Mouse (Mus musculus) ES-Bruce4 (cell line): Measurements from ENCODE around the gene Aqp9. TPM values are rescaled to one million over a fixed set of nuclear protein-coding genes. Genes with fewer than 3 reads are reported as not detected.
A peak's percentile ranks its signal among the peaks of the same experiment; 100 is the strongest.

Experiments used
- H3K27ac ChIP-seq: 2 replicates; pipeline ENCODE4 v1.5.1; 2012; ENCODE audit warnings: low read length, inconsistent platforms; ENCODE audit not compliant: insufficient read depth
- H3K27me3 ChIP-seq: 2 replicates; pipeline ENCODE4 v1.6.1; 2012; ENCODE audit warnings: mild to moderate bottlenecking, low read length, inconsistent platforms; ENCODE audit not compliant: control insufficient read depth, poor library complexity, insufficient read depth, severe bottlenecking
- H3K36me3 ChIP-seq: 2 replicates; pipeline ENCODE4 v1.6.1; 2012; ENCODE audit warnings: inconsistent platforms, mild to moderate bottlenecking, low read length, moderate library complexity; ENCODE audit not compliant: control insufficient read depth, poor library complexity, insufficient read depth, severe bottlenecking
- H3K4me1 ChIP-seq: one replicate; pipeline ENCODE4 v1.8.1; 2011; ENCODE audit warnings: low read length; ENCODE audit not compliant: control insufficient read depth, insufficient read depth
- H3K4me3 ChIP-seq: 2 replicates; pipeline ENCODE4 v1.5.1; 2011; ENCODE audit warnings: low read depth, mild to moderate bottlenecking, low read length
- H3K9ac ChIP-seq: 2 replicates; pipeline ENCODE4 v1.6.1; 2012; ENCODE audit warnings: low read depth, mild to moderate bottlenecking, inconsistent platforms; ENCODE audit not compliant: poor library complexity, severe bottlenecking
- H3K9me3 ChIP-seq: replicated peaks from 2 replicates; pipeline ENCODE4 v1.6.1; 2012; ENCODE audit warnings: mild to moderate bottlenecking, low read length, inconsistent platforms; ENCODE audit not compliant: control insufficient read depth, poor library complexity, insufficient read depth, severe bottlenecking
- CTCF ChIP-seq: IDR thresholded peaks from one replicate; pipeline ENCODE4 v1.8.1; 2011; ENCODE audit warnings: low read depth, low read length
- EP300 ChIP-seq: IDR thresholded peaks from 2 replicates; pipeline ENCODE4 v1.6.1; 2011; ENCODE audit warnings: low read depth, low read length; ENCODE audit not compliant: insufficient read depth
- POLR2A ChIP-seq: IDR thresholded peaks from one replicate; pipeline ENCODE4 v1.8.1; 2011; ENCODE audit warnings: low read length; ENCODE audit not compliant: insufficient read depth
- polyA plus RNA-seq: library from polyadenylated mRNA; stranded (reverse); fragments of >200 nt; gene quantifications from 2 replicates; pipeline ENCODE4 v1.2.4, GENCODE M21; 2011; ENCODE audit warnings: low read depth; ENCODE audit not compliant: missing spikeins, insufficient read depth, insufficient read length

Aqp9 gene
- polyA plus RNA-seq, 1 experiment: not detected

DNA sequence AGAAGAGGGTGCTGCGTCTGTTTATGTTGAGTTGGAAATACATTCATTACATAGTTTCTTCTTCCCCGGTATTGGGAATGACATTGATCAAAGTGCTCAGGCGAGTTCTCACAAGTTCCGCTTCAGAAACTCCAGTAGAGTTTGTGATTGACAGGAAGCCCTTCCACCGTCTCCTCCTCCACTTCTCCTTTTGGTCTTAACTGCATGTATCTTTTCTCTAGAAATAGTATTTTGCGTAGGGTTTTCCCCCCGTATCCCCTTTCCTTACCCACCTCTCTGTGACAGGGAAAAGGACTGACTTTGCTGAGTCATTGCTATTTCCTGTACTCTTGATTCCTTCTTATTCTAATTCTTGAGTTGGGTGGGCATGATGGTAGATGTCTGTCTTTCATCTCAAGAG is 18.9 kb upstream of the Aqp9 start:
- H3K9me3 ChIP-seq: no peaks in the 10 kb centered on the region
- no peaks in the 10 kb centered on the region for H3K27me3 ChIP-seq
- H3K4me1 ChIP-seq: no peaks in the 10 kb centered on the region
- TF ChIP-seq POLR2A (no peak), CTCF (no peak), EP300 (no peak)
- no peak overlapping the region for H3K27ac ChIP-seq
- no peak overlapping the region for H3K9ac ChIP-seq
- H3K4me3 ChIP-seq: no peak overlapping the region
- H3K36me3 ChIP-seq: no peaks in the 10 kb centered on the region

DNA sequence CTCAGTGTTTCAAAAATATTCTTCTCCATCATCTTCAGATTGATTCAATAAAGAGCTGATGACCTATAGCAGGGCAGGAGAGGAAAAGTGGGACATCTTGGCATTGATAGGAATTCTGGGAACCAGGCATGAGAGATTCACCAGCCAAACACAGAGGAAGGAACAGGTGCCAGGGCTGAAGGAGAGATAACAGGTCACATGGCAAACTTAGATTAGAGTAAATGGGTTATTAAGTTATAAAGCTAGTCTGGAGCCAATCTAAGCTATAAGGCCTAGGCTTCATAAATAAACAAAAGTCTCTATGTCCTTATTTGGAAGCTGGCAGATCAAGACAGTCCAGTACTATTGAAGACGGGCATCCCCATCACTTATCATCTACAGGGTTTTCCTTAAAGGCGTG is 17.3 kb upstream of the Aqp9 start:
- H3K9me3 ChIP-seq: no peaks in the 10 kb centered on the region
- no peaks in the 10 kb centered on the region for H3K4me1 ChIP-seq
- no peak overlapping the region for H3K27ac ChIP-seq
- TF ChIP-seq CTCF: no peak
- H3K36me3 ChIP-seq: no peaks in the 10 kb centered on the region
- H3K9ac ChIP-seq: no peak overlapping the region
- H3K27me3 ChIP-seq: no peaks in the 10 kb centered on the region
- no peak overlapping the region for H3K4me3 ChIP-seq

DNA sequence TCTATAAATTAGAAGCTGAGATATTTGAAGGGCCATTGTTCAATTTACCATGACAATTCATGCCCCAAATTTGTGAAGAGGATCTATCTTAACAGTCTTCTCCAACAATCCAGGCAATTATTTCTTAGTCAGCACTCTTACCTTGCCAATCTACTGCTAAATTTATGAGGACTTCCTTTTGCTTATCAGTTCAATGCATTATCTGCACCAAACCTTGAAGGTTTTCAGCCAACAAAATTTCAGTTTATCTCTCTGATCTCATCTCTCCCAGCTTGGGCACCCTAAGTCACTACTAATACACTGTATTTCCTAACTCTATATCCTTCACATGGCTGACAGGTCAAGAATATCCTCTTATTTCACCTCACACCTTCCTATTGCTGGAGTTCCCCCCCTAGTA is 16.8 kb upstream of the Aqp9 start:
- H3K4me3 ChIP-seq: no peak overlapping the region
- no peaks in the 10 kb centered on the region for H3K4me1 ChIP-seq
- H3K27ac ChIP-seq: no peak overlapping the region
- no peaks in the 10 kb centered on the region for H3K9me3 ChIP-seq
- H3K9ac ChIP-seq: no peak overlapping the region
- TF ChIP-seq CTCF: no peak
- TF ChIP-seq EP300: no peak
- no peak for TF ChIP-seq POLR2A
- H3K27me3 ChIP-seq: no peaks in the 10 kb centered on the region
- H3K36me3 ChIP-seq: no peaks in the 10 kb centered on the region

DNA sequence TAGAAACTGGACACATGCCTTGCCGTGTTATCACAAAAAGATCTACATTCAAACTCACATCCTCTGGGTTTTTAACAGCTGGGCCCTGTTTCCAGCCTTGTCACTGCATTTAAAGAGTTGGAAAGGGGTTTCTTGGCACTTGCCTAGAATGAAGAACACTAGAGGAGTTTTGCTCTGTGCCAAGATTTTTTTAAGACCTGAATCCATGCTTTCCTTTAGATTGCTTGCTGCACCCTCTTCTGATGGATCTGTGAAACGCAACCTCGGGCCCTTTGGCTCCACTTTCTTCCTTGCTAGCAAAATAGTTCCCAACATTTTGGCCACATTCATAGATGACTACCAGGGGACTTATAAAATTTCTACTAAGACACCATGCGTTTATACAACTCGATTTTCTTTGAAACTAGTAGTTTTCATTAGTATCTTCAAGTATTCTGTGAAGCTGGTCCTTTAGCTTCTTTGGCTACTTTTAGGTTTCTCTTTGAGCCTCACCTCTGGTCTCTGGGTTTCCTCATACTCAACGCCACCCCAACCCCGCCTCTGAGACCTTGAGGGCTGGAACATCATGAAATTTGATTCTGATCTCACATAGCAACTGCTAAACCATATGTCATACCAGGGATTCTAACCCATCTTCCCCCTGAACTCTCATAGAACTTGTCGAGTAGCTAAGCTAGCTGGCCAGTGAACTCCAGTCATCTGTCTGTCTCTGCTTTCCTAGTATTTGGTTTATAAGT is 11.7 kb upstream of the Aqp9 start:
- H3K9me3 ChIP-seq: no peaks in the 10 kb centered on the region
- no peak overlapping the region for H3K9ac ChIP-seq
- no peaks in the 10 kb centered on the region for H3K36me3 ChIP-seq
- H3K4me1 ChIP-seq: no peaks in the 10 kb centered on the region
- H3K4me3 ChIP-seq: no peak overlapping the region
- TF ChIP-seq EP300 (no peak), CTCF (peak; percentile 8)
- H3K27ac ChIP-seq: no peak overlapping the region
- no peaks in the 10 kb centered on the region for H3K27me3 ChIP-seq

DNA sequence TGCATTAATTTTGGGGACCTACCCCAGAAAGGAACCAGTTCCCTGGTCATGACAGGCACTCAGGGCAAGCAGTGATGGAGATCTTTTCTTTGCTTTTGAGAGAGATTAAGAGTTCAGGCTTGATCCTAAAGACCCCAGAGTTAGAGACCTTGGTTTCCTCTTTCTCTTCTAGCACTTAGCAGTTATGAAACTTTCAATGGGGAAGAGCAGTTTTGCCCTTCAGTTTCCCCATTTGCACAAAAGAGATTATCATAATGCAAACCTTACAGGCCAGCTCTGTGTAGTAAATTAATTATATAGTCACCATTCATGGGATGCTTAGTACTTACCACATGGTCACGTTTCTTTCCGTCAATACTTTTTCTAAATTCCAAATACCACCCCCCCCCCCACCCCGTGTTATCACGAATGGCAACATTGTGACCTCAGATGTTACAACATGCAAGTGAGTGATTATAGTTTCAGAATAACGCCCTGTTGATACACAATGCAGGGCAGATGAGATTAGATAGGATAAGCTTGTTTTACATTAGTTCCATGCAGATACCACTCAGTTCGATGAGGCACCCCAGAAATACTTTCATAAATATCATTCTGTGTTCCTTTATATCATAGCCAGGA is 10.9 kb upstream of the Aqp9 start:
- Histone ChIP-seq H3K27ac (no peak overlapping the region), H3K27me3 (no peaks in the 10 kb centered on the region), H3K9ac (no peak overlapping the region), H3K9me3 (no peaks in the 10 kb centered on the region), H3K4me3 (no peak overlapping the region), H3K36me3 (no peaks in the 10 kb centered on the region), H3K4me1 (no peaks in the 10 kb centered on the region)
- TF ChIP-seq EP300 (no peak), CTCF (no peak), POLR2A (no peak)

DNA sequence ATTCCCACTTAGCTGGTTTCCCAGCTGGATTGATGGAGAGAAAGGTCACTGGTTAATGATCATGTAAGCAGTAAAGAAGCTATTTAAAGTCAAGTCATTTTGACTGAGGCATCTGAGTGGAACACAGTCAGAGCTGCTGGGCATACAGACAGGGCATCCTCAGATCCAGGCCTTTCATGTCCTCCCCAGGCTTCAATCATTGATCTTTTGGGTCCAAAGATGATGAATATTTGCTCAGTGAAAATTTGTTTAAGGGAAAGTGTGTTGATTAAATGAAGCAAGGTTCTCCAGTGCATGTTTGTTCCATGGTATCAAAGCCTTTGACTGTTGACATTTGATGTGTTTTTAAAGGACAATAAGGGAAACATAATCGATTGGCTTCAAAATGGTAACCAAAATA is 7.2 kb upstream of the Aqp9 start:
- no peaks in the 10 kb centered on the region for H3K9me3 ChIP-seq
- no peak overlapping the region for H3K27ac ChIP-seq
- H3K4me1 ChIP-seq: no peaks in the 10 kb centered on the region
- no peaks in the 10 kb centered on the region for H3K27me3 ChIP-seq
- H3K36me3 ChIP-seq: no peaks in the 10 kb centered on the region
- TF ChIP-seq POLR2A (no peak), EP300 (no peak), CTCF (no peak)
- H3K9ac ChIP-seq: no peak overlapping the region
- H3K4me3 ChIP-seq: no peak overlapping the region
